Mouse (Mus musculus) stomach, embryonic 16.5 days (tissue): ENCODE data around the gene Ahnak. TPM values are rescaled to one million over a fixed set of nuclear protein-coding genes. Genes with fewer than 3 reads are reported as not detected.
A peak's percentile ranks its signal among the peaks of the same experiment; 100 is the strongest.
"Not testable (repeated sequence)": the region's sequence is repeated elsewhere in the genome, so short reads cannot be mapped to it uniquely, and the experiment has no call there.

ENCODE experiments used
- ATAC-seq: fragments of 200-750 bp; cut with Nextera tagmentation; 2 replicates; pipeline ENCODE4 v1.8.0; 2017; ENCODE audit warnings: moderate number of reproducible peaks, moderate TSS enrichment; ENCODE audit not compliant: insufficient read depth, low FRiP score
- H3K27ac ChIP-seq: fragments of 300-500 bp; sonication (generic); 2 replicates; pipeline ENCODE4 v1.5.1; 2014; ENCODE audit warnings: low read length
- H3K27me3 ChIP-seq: fragments of 300-500 bp; sonication (generic); 2 replicates; pipeline ENCODE4 v1.6.1; 2014; ENCODE audit warnings: low read length, control low read depth, mixed read lengths; ENCODE audit not compliant: control insufficient read depth, insufficient read depth
- H3K36me3 ChIP-seq: fragments of 300-500 bp; sonication (generic); 2 replicates; pipeline ENCODE4 v1.6.1; 2014; ENCODE audit warnings: low read length; ENCODE audit not compliant: control insufficient read depth, insufficient read depth
- H3K4me1 ChIP-seq: fragments of 300-500 bp; sonication (generic); 2 replicates; pipeline ENCODE4 v1.6.1; 2014; ENCODE audit warnings: low read length, control low read depth, mixed read lengths; ENCODE audit not compliant: control insufficient read depth, insufficient read depth
- H3K4me2 ChIP-seq: fragments of 300-500 bp; sonication (generic); 2 replicates; pipeline ENCODE4 v1.6.1; 2014; ENCODE audit warnings: low read depth, low read length, mixed read lengths
- H3K4me3 ChIP-seq: fragments of 300-500 bp; sonication (generic); replicated peaks from 2 replicates; pipeline ENCODE4 v1.5.1; 2014; ENCODE audit warnings: mild to moderate bottlenecking, low read length
- H3K9ac ChIP-seq: fragments of 300-500 bp; sonication (generic); 2 replicates; pipeline ENCODE4 v1.6.1; 2014; ENCODE audit warnings: low read length
- H3K9me3 ChIP-seq: fragments of 300-500 bp; sonication (generic); replicated peaks from 2 replicates; pipeline ENCODE4 v1.6.1; 2016; ENCODE audit warnings: low read length, control low read depth; ENCODE audit not compliant: control insufficient read depth
- WGBS: fragments of 180-500 bp; shearing (Covaris S2); extraction: QIAGEN DNeasy Blood & Tissue Kit; methylation state at CpG from one replicate; pipeline ENCODE4 v1.1.7; 2014; 5-methylcytosine and 5-hydroxymethylcytosine counted together
- polyA plus RNA-seq: library from polyadenylated mRNA; unstranded; fragments of >200 nt; fragmentation: Nextera tagmentation; extraction: Ambion mirVana; gene quantifications from 2 replicates; pipeline ENCODE4 v1.2.1, GENCODE M21; 2015

The Ahnak gene
- polyA plus RNA-seq, 1 experiment from 2014 or later, result 46.4 TPM

DNA sequence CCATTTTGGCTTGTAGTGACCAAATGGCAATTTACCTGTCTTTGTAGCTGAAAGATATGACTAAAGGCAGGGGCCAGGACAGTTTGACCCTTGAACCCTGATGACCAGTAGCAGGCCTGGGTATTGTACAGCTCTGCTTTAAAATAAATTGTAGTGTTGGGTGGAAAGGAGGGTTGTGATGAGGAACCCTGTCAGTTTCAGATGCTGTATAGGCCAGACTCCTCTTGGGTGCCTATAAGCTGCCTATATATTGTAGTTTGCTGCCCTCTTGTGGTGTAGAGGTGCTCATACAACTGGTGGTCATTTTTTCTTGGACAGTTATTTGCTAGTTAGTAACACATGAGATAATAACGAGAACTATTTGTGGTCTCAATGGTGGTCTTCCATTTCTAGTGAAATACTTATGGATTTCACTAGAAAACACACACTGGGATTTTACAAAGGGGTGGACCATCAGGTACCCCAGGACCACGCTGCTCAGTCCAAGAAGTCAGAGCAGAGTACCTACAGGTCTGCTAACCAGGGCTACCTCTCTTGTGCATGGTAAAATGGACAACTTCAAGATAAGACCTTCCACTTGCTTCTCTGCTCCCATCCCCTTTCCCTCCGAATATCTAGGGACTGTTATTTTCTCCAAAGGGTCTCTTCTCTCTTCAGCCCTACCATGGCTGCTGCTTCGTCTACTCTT, 121.2 kb downstream of the Ahnak start:
- Histone ChIP-seq H3K4me2 (no peak overlapping the region), H3K27me3 (no peaks in the 10 kb centered on the region), H3K9ac (no peak overlapping the region), H3K4me1 (peaks cover 16% of the 10 kb centered on the region), H3K4me3 (no peak overlapping the region), H3K9me3 (no peaks in the 10 kb centered on the region), H3K27ac (no peak overlapping the region), H3K36me3 (no peaks in the 10 kb centered on the region)
- WGBS, result 55% methylated on average over 4 of the region's 4 CpGs
- ATAC-seq, result peak; percentile 66; the same call in 1 of the 2 replicates

GRCm38 (mm10) chr19:9112043-9112442, 123.0 kb downstream of the Ahnak start:
- Histone ChIP-seq H3K4me2 (no peak overlapping the region), H3K4me1 (peaks cover 6% of the 10 kb centered on the region), H3K4me3 (no peak overlapping the region), H3K9ac (no peak overlapping the region), H3K27ac (no peak overlapping the region), H3K27me3 (no peaks in the 10 kb centered on the region), H3K9me3 (no peaks in the 10 kb centered on the region), H3K36me3 (no peaks in the 10 kb centered on the region)
- no peak for ATAC-seq
- WGBS, result 66% methylated on average over 8 of the region's 8 CpGs

DNA sequence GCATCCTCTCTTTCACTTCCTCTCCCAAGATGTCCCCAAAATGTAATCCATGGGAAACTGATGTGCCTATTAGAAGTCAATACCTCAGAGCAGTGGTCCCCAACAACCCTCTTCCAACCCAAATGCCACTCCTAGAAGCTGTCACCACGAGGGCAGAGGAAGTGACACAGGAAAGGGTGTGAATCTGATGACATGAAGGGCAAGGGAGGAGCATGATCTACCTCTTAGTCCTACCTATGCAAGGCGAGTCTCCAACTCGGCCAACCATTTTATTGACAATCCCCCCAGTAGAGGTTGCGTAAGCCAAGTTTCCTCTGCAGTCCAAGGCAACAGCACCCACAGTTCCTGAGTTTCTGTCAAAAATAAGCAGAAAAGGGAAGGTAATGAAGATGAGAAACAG, 127.2 kb downstream of the Ahnak start:
- Histone ChIP-seq H3K9ac (no peak overlapping the region), H3K27me3 (no peaks in the 10 kb centered on the region), H3K9me3 (no peaks in the 10 kb centered on the region), H3K36me3 (no peaks in the 10 kb centered on the region), H3K4me3 (no peak overlapping the region), H3K27ac (no peak overlapping the region), H3K4me2 (no peak overlapping the region), H3K4me1 (no peaks in the 10 kb centered on the region)
- WGBS, result 80% methylated on average over 4 of the region's 4 CpGs
- ATAC-seq, result no peak

GRCm38 (mm10) chr19:9117275-9117674, 128.2 kb downstream of the Ahnak start:
- no peaks in the 10 kb centered on the region for H3K4me1 ChIP-seq
- H3K4me2 ChIP-seq, result no peak overlapping the region
- 68% methylated on average over 5 of the region's 5 CpGs for WGBS
- peak; percentile 40; the same call in 1 of the 2 replicates for ATAC-seq
- H3K36me3 ChIP-seq, result no peaks in the 10 kb centered on the region
- H3K9me3 ChIP-seq, result no peaks in the 10 kb centered on the region
- H3K27ac ChIP-seq, result no peak overlapping the region
- H3K27me3 ChIP-seq, result no peaks in the 10 kb centered on the region
- H3K9ac ChIP-seq, result no peak overlapping the region
- H3K4me3 ChIP-seq, result no peak overlapping the region

DNA sequence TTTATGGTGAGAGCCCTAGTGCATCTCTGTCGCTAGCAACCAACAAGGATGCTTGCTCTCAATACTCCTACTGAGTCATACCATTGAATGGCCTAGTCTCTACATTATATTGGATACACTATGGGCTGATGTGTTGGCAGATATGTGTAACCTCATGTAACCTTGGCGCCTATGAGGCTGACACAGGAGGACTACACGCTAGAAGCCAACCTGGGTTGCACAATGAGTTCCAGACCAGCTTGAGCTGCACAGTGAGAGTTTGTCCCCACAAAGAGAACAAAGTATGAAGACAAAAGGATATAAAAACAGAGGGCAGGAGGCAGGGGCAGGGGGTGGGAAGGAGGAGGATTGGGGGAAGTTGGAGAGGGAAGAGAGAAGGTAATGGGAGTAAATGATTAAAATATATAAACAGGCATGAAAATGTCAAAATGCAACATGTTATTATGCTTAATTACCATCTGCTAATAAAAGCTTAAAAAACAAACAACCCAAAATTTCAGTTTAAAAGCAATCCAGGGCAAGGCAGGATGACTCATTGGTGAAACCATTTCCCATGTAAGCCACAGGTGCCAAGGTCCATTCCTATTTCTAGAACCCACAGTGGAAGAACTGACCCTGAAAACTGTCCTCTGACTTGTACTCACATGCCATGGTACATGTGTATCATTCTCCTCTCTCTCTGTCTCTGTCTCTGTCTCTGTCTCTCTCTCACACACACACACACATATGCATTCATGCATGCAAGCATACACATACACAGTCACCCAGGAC, 130.8 kb downstream of the Ahnak start:
- Histone ChIP-seq H3K27ac (no peak overlapping the region), H3K4me1 (no peaks in the 10 kb centered on the region), H3K4me3 (no peak overlapping the region), H3K9ac (no peak overlapping the region), H3K9me3 (no peaks in the 10 kb centered on the region), H3K27me3 (no peaks in the 10 kb centered on the region), H3K36me3 (no peaks in the 10 kb centered on the region), H3K4me2 (no peak overlapping the region)
- no peak for ATAC-seq
- WGBS, result 91% methylated on average over 3 of the region's 3 CpGs

GRCm38 (mm10) chr19:9122390-9122789, 133.3 kb downstream of the Ahnak start:
- H3K9me3 ChIP-seq, result no peaks in the 10 kb centered on the region
- H3K9ac ChIP-seq, result no peak overlapping the region
- no peaks in the 10 kb centered on the region for H3K36me3 ChIP-seq
- H3K4me2 ChIP-seq, result no peak overlapping the region
- no peaks in the 10 kb centered on the region for H3K4me1 ChIP-seq
- WGBS, result 86% methylated on average over 1 of the region's 1 CpGs
- no peak overlapping the region for H3K4me3 ChIP-seq
- H3K27me3 ChIP-seq, result no peaks in the 10 kb centered on the region
- no peak overlapping the region for H3K27ac ChIP-seq
- ATAC-seq, result no peak

- WGBS, result 92% methylated on average over 2 of the region's 2 CpGs
- H3K4me2 ChIP-seq, H3K36me3 ChIP-seq, H3K27ac ChIP-seq, H3K4me3 ChIP-seq, H3K9me3 ChIP-seq, H3K4me1 ChIP-seq, H3K27me3 ChIP-seq, ATAC-seq, H3K9ac ChIP-seq: not testable (repeated sequence)
Measured at GRCm38 (mm10) chr19:9123986-9124385, 134.9 kb downstream of the Ahnak start.

Other genes with a start within 250 kb of the Ahnak start
- 1.1 and 2.1 TPM in 2 replicates for gene 1700092M07Rik, start 248.6 kb upstream of the Ahnak start, polyA plus RNA-seq
- 146 and 148 TPM in 2 replicates for gene Stx5a, start 247.9 kb upstream of the Ahnak start, polyA plus RNA-seq
- gene Nxf1, start 232.2 kb upstream of the Ahnak start, polyA plus RNA-seq, result 150 and 165 TPM in 2 replicates
- gene Tmem223, start 218.3 kb upstream of the Ahnak start, polyA plus RNA-seq, result 137 and 143 TPM in 2 replicates
- 88.9 and 96.9 TPM in 2 replicates for gene Tmem179b, start 214.8 kb upstream of the Ahnak start, polyA plus RNA-seq
- 17.1 and 19.8 TPM in 2 replicates for gene Taf6l, start 202.9 kb upstream of the Ahnak start, polyA plus RNA-seq
- gene Polr2g, start 190.7 kb upstream of the Ahnak start, polyA plus RNA-seq, result 122 and 129 TPM in 2 replicates
- gene Zbtb3, start 186.7 kb upstream of the Ahnak start, polyA plus RNA-seq, result 4.4 and 4.5 TPM in 2 replicates
- 45.3 and 46.3 TPM in 2 replicates for gene Ttc9c, start 170.0 kb upstream of the Ahnak start, polyA plus RNA-seq
- gene Hnrnpul2, start 169.3 kb upstream of the Ahnak start, polyA plus RNA-seq, result 4.5 and 4.7 TPM in 2 replicates
- gene AC129217.1, start 159.5 kb upstream of the Ahnak start, polyA plus RNA-seq, result not detected in 2 replicates
- gene Bscl2, start 151.8 kb upstream of the Ahnak start, polyA plus RNA-seq, result 54.1 and 63.3 TPM in 2 replicates
- gene Gng3, start 150.1 kb upstream of the Ahnak start, polyA plus RNA-seq, result 10.4 and 10.7 TPM in 2 replicates
- gene Lrrn4cl, start 138.5 kb upstream of the Ahnak start, polyA plus RNA-seq, result 2.0 and 2.8 TPM in 2 replicates
- gene Ubxn1, start 117.8 kb upstream of the Ahnak start, polyA plus RNA-seq, result 170 and 175 TPM in 2 replicates
- 59.9 and 66.2 TPM in 2 replicates for gene Uqcc3, start 108.4 kb upstream of the Ahnak start, polyA plus RNA-seq
- 50.2 and 77.0 TPM in 2 replicates for gene Lbhd1, start 105.6 kb upstream of the Ahnak start, polyA plus RNA-seq
- gene Gm49403, start 105.4 kb upstream of the Ahnak start, polyA plus RNA-seq, result not detected in 2 replicates
- 74.3 and 75.6 TPM in 2 replicates for gene 1810009A15Rik, start 100.4 kb upstream of the Ahnak start, polyA plus RNA-seq
- 0.18 TPM in 1 of 2 replicates, not detected in the other for gene Gm49416, start 100.4 kb upstream of the Ahnak start, polyA plus RNA-seq
- 35.4 and 39.7 TPM in 2 replicates for gene Ints5, start 96.3 kb upstream of the Ahnak start, polyA plus RNA-seq
- gene Ganab, start 91.2 kb upstream of the Ahnak start, polyA plus RNA-seq, result 105 and 108 TPM in 2 replicates
- gene B3gat3, start 68.9 kb upstream of the Ahnak start, polyA plus RNA-seq, result 37.2 and 39.0 TPM in 2 replicates
- gene Rom1, start 59.9 kb upstream of the Ahnak start, polyA plus RNA-seq, result 2.8 and 3.1 TPM in 2 replicates
- gene Eml3, start 59.7 kb upstream of the Ahnak start, polyA plus RNA-seq, result 28.5 and 30.5 TPM in 2 replicates
- 142 and 149 TPM in 2 replicates for gene Mta2, start 47.4 kb upstream of the Ahnak start, polyA plus RNA-seq
- gene Tut1, start 35.4 kb upstream of the Ahnak start, polyA plus RNA-seq, result 30.0 and 34.9 TPM in 2 replicates
- 401 and 441 TPM in 2 replicates for gene Eef1g, start 22.2 kb upstream of the Ahnak start, polyA plus RNA-seq
- gene Scgb1a1, start 98.7 kb downstream of the Ahnak start, polyA plus RNA-seq, result 0.75 and 1.3 TPM in 2 replicates
- 10.2 and 11.8 TPM in 2 replicates for gene Asrgl1, start 146.4 kb downstream of the Ahnak start, polyA plus RNA-seq